Mouse (Mus musculus) layer of hippocampus, adult 11-12 months (tissue): ENCODE results near the gene Abcd4.
A peak's percentile ranks its signal among the peaks of the same experiment; 100 is the strongest.

Experiments used
- DNase-seq: peaks from one replicate; pipeline ENCODE4 v3.0.0; 2022; ENCODE audit warnings: low spot score

Gene Abcd4

DNA sequence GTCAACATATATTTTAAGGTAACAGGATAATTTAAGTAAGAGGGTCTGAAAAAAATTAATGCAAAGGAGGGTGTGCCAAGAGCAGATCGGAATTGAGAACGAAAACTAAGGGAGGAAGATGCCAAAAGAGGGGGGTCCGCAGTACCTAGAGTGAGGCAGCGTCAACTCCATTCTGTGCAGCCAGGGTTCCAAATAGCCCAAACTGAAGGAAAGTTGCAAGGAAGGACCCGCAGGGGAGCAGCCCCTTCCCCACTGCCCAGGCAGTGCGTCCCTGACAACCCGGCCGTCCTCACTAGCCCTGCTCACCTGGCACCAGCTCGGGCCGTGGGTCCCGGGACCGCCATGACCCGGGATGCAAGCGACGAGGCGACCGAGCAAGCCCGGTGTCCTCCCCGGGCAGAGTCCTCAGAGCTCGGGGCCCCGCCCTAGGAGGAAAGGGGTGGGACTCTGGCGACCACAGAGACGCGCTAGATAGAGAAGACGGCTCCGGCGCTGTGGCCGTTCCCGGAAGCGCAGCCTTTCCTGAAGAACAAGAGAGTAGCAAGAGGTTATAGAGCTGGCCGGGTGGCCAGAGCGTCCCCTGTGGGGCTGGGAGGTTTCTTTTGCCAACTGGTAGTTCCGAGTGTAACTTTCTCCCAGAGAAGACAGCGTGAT is at the start of gene Abcd4:
Abcd4 (minus strand) TSS at position 437 of the 654 bp plus-strand sequence.
- DNase-seq = peak; percentile 94

DNA sequence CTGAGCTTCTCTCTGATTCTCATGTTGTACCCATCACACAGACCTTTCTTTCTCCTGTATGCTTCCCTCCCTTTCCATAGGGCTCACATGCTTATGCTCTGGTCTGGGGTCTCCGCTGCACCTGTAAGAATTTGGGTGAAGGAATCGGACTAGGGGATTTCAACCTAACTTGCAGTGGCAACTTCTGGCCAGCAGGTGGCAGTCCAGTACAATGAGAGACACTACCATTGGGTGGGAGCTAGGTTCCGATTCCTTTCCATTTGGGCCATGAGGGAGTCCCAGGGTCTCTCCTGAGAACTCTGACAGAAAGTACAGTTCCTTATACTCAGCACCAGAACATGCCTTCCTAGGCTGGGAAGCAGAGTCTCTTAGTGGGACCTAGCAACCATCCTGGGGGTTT is 36.7 kb upstream of the Abcd4 start:
- peak; percentile 63 for DNase-seq

DNA sequence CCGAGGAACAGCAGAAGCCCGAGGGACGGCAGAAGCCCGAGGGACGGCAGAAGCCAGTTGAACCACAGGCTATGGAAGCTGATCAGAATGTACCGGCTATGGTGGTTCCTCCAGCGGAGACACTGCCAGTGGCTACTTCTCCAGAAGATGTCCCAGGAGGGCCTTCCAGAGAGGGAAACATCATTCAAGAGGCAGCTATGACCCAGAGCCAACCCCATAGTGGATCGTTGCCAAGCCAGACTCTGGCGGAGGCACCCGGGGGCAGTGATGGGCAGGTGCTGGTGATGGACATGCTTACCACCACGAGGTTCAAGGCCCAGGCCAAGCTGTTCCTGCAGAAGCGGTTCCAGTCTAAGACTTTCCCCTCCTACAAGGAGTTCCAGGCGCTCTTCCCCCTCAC is 33.0 kb upstream of the Abcd4 start:
- DNase-seq = no peak

DNA sequence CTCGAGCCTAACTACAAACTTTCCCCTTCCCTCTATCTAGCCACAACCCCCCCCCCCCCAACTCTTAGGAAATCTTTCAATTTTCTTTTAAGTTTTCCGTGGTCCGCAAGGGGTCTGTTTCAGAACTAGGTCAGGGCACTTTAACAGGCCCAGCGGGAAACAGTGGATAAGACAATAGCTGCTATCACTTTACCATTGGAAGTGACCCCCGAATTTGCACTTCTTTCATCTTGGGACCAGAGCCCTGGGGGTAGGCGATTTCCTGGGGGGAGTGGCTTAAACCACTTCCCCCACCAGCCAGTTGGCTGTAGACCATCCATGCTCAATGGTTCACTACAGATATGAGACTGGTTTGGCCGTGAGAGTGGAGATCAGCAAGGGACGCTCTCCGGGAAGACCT is 23.4 kb upstream of the Abcd4 start, which contains the start of gene Vrtn:
Vrtn (plus strand) TSS at position 366 of the 400 bp plus-strand sequence.
- no peak for DNase-seq

DNA sequence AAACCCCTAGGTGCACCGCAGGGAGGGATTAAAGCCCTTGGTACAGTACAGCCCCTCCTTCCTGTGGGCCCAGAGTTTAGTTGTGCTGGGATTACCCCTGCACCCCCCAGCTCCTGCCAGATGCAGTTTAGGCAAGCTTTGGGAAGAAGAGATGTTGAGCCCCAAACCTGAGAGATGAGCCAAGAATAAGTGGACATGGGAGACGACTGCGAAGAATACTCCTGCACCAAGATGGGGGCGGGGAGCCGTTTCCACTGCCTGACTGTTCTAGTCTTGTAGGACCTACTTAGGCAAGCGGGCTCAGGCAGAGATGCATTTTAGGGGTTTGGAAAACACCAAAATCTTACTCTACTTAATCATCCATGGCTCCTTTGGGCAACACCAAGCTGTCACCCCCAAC is 23.0 kb upstream of the Abcd4 start:
- no peak for DNase-seq

DNA sequence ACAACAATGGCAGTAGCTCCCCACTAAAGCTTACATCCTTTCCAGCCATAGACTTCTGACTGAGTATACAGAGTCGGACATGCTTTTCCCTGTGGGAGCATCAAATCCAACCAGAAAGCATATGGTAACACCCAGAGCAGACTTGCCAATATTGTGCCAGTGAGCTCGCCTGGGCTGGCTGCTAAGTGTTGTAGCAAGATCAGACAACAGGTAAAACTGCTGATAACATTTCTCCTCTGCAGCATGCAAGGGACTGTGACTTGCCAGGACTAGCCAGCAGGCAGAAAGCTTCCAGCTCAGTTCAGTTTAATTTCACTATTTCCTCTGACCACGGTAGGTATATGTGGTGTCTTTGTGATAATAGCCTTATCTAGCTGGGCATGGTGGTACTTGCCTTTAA is 14.7 kb upstream of the Abcd4 start:
- no peak for DNase-seq

DNA sequence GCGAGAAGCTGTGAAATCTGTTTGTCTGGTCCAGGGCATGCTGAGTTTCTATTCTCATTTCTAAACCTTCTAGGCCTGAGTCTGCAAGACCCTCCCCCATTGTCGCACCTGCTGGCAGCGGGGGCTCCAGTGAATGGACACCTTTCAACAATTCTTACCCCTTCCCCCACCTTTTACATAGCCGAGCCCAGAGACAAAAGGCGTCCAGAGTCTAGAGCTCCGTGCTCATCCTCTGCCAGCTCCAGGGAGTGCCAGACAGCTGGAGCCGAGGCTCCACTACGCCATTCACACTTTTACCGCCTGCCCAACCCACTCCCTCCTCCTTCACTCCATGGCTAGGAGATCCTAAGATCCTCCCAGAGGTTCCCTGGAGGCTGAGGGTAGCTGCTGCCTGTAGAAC is 7.9 kb upstream of the Abcd4 start:
- no peak for DNase-seq

DNA sequence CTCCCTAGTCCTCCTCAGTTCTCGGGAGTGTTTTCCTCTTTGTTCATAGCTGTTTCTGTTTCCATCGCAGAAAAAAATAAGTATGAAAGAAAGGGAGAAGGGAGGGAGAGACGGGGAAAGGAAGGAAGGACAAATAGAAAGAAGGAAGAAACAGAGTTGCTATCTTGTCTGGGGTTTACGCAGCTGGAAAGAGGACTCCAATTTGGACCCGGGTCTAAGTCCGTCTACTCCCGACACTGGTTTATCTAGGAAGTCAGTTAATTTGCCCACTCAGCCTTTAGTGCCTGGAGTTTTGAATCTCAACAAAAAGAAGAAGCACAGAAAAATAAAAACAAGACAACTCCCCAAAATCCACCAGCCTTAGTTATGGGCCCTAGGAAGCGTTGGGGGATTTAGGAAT is 7.4 kb upstream of the Abcd4 start:
- no peak for DNase-seq

DNA sequence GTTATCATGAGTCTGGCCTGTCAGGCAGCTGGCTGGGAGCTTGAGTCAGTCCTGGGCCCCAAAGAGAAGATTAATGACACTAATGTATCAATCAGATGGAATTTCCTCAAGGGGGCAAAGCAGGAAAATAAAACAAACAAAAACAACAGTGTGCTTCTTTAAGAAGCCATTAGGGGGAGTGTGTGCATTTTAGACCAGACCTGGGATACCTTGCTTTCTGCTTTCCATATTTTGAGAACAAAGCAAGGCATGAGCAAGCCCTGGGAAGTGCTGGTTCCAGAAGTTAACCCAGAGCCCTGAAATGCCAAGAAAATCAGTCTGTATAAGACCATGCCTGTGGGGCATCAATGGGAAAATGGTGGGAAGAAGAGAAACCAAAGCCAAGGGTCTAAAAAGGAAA is 3.8 kb upstream of the Abcd4 start:
- no peak for DNase-seq

DNA sequence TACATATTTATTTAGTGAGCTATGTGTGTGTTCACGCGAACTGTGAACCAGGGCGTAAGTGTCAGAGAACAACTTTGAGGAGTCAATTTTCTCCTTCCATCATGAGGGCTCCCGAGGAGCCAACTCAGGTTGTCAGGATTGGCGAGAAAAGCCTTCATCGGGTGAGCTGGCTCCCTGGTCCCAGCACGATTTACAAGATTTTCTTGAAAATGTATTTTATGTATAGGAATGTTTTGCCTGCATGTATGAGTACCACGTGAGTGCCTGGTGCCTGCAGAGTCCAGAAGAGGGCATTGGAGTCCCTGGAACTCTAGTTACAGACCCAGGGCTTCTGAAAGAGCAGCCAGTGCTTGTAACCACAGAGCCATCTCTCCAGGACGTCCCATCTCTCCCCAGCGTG is 450 bp upstream of the Abcd4 start:
- DNase-seq = no peak

DNA sequence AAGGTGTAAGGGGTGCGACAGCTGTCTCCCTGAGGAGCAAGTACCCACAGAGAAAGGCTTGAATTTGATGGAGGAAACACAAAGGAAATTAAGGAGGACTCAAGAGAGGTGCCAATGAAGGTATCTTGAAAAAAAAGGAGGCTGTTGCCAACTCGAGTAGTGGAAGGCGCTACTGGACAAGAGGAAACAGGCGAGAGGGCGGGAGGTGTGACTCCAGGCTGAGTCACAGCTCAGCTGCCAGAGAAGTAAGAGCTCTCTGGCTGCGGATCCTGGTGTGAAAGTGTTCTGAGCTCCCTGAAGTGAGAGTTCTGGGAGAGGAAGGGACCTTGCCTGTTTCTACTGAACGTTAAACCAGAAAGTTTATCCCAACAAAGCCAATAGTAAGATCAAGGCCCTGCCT is 2.7 kb downstream of the Abcd4 start:
- no peak for DNase-seq

DNA sequence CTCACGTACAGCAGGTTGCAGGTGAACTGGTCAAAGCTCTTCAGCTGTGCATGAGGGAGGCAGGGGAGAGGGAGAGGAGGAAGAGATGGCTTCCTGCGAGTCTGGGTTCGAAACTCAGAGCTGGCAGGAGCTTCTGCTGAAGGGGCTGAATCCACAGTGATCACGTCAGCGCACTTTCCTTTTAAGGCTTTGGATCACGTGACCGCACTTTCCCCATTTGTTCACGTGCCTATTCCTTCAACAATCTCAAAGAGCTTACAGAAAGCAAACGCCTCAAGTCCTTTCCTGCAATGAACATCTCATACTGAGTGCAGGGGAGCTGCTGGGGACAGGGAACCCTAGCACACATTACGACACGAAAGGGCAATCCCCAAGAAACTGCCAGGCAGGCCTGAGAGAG is 3.2 kb downstream of the Abcd4 start:
- DNase-seq = no peak

DNA sequence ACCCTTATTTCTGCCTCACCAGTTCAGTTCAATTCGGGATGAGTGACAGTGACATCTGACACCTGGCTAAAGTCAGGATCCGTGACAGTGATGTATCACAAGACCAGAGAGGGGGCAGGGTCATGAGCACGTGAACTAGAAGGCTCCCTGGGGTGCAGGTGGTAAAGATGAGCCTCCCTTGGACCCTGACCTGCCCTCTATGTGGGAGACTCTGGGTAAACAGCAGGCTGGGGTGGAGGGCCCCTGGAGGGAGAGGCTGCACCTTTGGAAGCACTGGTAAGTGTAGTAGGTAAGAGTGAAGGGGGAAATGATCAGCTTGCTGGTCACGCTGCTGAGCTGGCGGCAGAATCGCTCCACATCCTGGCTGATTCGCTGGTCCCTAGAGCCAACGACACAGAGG is 4.7 kb downstream of the Abcd4 start:
- DNase-seq = no peak

DNA sequence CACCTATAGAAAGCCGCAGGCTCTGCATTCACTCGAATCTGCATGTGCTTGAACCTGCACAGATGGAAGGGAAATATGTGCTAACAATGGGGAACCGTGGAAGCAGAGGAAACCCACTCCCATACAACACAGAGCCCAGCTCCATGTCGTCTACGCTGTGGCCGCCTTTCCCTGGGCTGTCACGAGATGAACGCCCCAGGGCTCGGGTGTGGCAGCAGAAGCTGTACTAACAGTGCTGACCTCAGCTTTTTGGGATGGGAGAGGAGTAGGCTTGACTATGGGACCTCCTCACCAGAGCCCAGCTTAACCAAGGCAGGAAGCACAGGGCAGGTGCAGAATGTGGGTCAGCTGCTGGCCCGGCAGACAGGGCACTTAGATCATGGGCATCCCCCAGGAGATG is 5.5 kb downstream of the Abcd4 start:
- no peak for DNase-seq

DNA sequence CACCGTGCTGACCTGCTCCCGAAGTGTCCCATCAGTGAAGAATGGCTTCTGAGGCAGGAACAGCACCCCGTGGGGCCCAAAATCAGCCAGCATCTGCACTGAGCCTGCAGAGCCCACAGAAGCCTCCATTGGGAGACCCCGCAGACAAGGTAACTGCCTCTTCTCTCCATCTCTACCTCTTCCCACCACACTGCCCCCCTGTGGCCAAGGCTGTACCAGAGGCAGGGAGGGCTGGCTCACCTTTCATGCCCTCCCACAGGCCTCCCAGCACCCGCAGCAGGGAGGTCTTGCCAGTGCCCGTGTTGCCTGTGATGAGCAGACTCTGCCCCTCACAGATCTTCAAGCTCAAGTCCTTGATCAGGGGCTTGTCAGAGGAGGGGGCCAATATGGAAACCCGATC is 11.4 kb downstream of the Abcd4 start:
- no peak for DNase-seq

DNA sequence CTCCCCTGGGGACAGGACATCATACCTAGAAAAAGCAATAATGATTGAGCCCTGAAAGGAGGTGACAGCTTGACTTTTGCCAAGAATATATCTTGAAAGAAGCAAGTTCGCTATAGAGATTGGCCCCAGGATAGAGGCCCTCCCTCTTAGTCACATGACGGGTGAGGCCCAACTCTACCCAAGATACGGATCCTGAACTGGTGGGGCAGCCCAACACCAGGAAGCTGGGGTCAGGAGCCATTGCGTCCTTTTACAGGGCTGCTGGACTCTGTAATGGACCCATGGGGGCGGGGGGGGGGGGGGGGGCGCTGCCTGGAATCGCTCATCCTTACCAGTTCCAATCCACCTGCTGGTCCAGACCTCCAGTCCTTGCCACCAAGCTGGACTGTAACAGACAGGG is 13.2 kb downstream of the Abcd4 start:
- no peak for DNase-seq

DNA sequence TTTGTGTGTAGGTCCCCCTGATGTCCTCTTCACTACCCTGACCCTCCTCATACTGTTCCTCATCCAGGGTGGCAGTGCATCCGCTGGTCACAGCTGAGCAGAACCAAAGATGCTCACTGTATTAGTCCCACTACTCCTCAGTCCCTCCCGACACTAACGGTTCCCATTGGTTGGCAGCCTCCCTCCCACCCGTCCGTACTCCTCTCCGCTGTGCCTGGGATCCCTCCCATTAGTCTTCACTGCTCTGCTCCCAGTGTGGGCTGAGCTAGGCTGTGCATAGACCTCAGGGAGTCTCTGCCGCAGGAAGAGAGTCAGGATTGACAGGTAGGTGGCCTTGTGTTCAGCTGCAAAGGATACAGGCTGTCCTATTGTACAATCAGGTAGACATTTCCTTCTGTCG is 18.9 kb downstream of the Abcd4 start:
- no peak for DNase-seq

DNA sequence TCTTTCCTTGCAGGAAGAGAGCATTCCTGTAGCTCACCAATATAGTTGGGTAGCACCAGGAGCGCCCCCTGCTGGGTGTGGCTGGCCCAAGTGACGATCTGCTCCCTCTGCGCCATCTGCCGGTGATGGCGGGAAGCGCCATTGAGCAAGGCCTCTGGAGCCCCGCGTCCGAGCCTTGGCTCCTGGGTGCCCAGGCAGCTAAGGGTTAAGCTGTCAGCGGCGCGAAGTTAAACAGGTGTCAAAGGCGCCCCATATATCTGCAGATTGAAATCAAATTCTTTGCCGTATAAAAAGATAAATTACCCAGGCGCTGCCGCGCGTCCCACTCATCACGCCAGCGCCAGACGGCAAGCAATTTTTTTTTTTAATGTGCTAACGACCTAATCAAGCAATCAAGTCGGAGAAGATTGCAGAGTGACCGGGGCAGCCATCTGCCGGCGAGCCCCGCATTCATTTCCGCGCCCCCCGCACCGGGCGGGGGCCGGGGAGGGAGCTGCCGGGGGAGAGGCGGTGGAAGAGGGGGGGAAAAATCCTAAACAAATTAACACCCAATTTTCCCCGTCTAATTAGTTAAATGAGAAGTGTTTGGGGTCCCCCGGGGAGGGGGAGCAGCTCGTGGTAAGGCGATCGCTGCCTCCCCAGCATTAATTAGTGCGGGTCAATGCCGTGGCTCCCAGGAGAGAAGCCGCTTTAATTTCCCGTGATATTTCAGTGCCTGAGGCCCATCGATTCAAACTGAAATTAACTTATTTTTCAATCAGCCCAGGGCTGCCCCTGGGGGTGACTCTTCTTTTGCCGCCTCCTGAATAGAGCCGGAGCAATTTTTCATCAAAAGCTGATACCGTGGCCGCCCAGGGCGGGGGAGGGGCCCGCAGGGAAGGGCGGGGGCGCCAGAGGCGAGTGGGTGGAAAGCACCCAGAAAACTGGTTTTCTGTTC is 27.1 kb downstream of the Abcd4 start:
- peak; percentile 97 for DNase-seq

DNA sequence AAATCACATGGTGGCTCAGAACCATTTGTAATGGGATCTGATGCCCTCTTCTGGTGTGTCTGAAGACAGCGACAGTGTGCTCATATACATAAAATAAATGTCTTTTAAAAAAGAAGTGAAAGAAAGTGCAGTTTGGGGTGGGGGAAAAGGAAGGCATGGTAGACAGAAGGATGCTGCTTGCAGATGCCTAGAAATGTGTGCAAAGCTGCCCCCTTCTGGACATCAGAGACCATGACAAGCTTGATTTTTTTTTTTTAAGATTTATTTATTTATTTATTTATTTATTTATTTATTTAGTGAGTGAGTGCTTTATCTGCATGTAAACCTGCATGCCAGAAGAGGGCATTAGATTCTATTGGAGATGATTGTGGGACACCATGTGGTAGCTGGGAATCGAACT is 35.9 kb downstream of the Abcd4 start:
- no peak for DNase-seq

DNA sequence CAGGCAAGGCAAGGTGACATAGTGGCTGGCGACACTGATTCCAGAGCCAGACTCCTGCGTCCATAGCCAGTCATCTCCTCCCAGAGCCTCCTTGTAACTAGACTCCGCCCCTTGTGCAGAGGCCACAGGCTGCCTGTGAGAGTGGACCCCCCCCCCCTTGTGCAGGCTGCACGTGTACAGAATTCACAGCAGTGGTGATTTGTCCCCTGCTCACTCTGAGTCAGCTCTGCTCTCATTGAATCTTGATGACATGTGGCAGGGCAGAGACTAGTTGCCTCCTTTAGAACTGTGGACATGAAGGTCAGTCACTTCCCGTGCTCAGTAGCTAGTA is 38.8 kb downstream of the Abcd4 start:
- DNase-seq = no peak

DNA sequence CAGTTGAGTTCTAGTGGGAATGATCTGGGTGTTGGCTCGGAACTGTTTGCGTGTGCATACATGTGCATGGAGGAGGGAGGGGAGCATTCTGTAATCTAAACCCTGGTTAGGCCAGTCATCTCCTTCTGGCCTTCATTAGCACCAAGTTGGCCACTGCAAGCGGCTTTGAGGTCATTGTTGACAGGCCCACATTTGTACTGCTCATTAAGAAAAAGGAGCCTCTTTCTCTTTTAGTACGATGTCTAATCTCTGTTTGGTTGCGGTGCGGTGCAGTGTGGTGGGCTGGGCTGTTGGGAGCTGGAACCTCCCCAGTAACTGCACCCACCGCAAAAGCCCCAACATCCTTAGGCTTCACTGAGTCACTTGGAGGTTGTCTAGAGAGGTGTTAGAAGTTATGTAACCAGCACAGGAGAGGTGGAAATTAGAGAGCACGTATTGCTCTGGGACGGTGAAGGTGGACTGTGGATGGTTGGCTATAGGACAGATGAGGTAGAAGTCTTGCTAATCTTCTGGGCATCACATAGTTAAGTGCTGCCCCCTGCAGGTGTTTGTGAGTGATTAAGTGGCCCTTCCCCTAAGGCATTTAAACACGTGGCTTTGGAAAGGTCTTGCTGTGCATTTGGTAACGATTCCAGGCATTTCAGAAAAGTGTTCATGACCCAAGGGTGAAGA is 39.3 kb downstream of the Abcd4 start:
- DNase-seq = no peak

DNA sequence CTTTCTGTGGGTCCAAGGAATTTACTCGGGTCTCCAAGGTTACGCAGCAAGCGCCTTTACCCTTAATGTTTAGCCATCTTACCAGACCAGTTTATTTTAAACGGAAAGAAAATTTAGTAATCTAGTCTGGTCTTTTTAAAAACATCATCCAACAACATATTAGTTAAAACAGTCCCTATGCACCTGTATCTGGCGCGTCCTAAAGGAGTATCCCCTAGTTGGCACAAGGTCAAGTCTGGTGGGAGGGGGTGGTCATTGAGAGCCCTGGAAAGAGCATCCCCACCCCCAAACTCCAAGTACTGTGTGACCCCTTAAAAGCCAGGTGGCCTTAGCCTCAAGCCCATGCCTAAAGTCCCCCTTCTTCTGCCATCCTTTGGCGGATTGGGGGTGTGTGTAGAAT is 44.1 kb downstream of the Abcd4 start:
- DNase-seq = no peak

DNA sequence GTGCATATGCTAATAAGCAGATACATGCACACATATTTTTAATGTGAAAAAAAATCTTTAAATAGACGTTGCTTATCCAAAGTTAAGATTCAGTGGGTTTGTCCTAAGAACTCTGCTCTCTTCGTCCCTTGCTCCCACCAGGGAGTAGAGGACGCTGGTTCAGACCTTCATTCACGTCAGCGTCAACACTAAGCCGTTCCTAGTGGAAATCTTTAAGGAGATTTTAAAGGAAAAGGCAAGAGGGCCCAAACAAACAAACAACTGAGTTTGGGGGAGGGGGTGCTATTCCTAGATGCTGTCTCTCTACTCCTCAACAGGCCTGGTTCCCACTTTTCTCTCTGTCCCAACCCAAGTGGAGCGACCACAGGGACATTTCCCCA is 44.9 kb downstream of the Abcd4 start:
- no peak for DNase-seq
